Mouse (Mus musculus): Measurements from ENCODE around the gene Mrpl12.

- TF ChIP-seq CTCF (IDR thresholded peaks at IDR 0.05; ENCODE audit: low read depth) (no peak), EP300 (IDR thresholded peaks at IDR 0.05; ENCODE audit: low read depth) (no peak)
These were observed 20.9 kb upstream of the Mrpl12 start for GRCm38 (mm10) chr11:120463536-120463935.

Measured in liver, postnatal 0 days (tissue).